Mouse (Mus musculus): Measurements from ENCODE around the gene Ncapd2. TPM values are rescaled to one million over a fixed set of nuclear protein-coding genes. Genes with fewer than 3 reads are reported as not detected.
A peak's percentile ranks its signal among the peaks of the same experiment; 100 is the strongest.

The Ncapd2 gene
- polyA plus RNA-seq, 1 experiment from 2014 or later = 182 TPM

DNA sequence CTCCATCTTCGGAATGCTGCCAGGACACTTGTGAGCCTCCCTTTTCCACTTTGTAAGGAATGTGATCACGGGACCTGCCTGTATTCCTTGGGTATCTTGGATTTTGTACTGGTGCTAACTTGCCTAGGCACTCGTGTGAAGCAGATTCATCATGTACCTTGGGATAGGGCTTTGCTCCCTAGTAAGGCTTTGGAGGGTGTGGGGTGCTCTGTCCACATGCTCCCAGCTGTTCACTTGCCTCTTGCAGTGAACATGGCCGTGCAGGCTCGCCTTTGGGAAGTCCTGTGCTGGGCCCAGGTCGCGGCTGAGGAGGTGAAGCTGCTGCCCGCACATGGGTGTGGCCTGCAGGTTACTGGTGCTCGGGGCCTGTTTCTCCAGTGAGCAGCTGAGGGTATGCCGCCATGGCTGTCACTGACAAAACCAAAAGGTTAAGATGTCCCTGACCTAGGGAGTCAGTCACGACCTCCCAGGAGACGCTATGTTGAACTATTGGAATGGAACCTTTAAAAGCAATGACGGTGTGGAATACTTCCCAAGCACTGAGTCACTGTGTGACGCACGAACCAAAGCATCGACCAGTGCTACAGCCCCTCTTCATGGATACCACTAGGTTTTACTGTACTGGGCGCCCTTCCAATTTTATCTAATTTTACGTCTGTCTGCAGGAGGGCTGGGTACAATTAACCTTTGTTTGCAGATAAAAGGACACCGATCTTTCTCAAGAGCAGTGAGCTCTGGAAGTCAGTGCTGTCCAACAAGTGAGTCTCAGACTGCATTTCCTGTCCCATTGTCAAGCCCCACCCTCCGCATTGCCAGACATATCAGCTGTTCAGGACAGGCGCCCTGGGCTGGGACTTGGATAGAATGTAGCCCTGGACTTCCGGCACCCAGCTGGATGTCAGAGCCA is 30.4 kb downstream of the Ncapd2 start:
- Histone ChIP-seq H3K27me3 (ENCODE audit: control insufficient read depth, insufficient read depth, low read length) (no peaks in the 10 kb centered on the region), H3K4me3 (ENCODE audit: low read depth, low read length) (no peak overlapping the region), H3K4me2 (ENCODE audit: low read depth, severe bottlenecking) (no peak overlapping the region), H3K27ac (replicated peaks; ENCODE audit: low read depth, low read length) (no peak overlapping the region), H3K4me1 (ENCODE audit: control insufficient read depth, insufficient read depth, low read length) (peaks cover 8% of the 10 kb centered on the region), H3K36me3 (ENCODE audit: control insufficient read depth, insufficient read depth, low read length) (peaks cover 17% of the 10 kb centered on the region), H3K9ac (ENCODE audit: low read length) (no peak overlapping the region), H3K9me3 (ENCODE audit: control insufficient read depth, low read length) (no peaks in the 10 kb centered on the region)
- no peak for ATAC-seq (ENCODE audit: insufficient number of reproducible peaks, low FRiP score, low TSS enrichment, low read depth)
- peak; percentile 74 for DNase-seq (ENCODE audit: low spot score)
- 18% methylated on average over 22 of the region's 22 CpGs for WGBS

DNA sequence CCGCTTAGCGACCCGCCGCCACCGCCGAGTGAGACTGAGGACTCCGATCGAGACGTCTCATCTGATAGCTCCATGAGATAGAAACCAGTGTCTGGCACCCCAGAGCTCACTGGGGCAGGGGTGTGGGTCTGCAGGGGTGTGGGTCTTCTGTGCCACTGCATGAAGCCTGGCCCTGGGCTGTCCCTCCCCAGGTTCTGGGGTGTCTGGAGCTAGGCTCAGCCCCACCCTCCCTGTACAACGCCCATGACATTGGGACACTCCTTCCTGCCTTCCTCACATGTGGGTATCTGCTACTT is 31.0 kb downstream of the Ncapd2 start:
- no peak overlapping the region for H3K4me3 ChIP-seq (ENCODE audit: low read depth, low read length)
- ATAC-seq (ENCODE audit: insufficient number of reproducible peaks, low FRiP score, low TSS enrichment, low read depth) (no peak), DNase-seq (ENCODE audit: low spot score) (no peak)
- WGBS = 76% methylated on average over 10 of the region's 10 CpGs
- H3K9ac ChIP-seq (ENCODE audit: low read length) = no peak overlapping the region
- no peak overlapping the region for H3K27ac ChIP-seq (replicated peaks; ENCODE audit: low read depth, low read length)
- no peak overlapping the region for H3K4me2 ChIP-seq (ENCODE audit: low read depth, severe bottlenecking)
- peaks cover 8% of the 10 kb centered on the region for H3K4me1 ChIP-seq (ENCODE audit: control insufficient read depth, insufficient read depth, low read length)
- no peaks in the 10 kb centered on the region for H3K9me3 ChIP-seq (ENCODE audit: control insufficient read depth, low read length)
- no peaks in the 10 kb centered on the region for H3K27me3 ChIP-seq (ENCODE audit: control insufficient read depth, insufficient read depth, low read length)
- H3K36me3 ChIP-seq (ENCODE audit: control insufficient read depth, insufficient read depth, low read length) = peaks cover 17% of the 10 kb centered on the region

DNA sequence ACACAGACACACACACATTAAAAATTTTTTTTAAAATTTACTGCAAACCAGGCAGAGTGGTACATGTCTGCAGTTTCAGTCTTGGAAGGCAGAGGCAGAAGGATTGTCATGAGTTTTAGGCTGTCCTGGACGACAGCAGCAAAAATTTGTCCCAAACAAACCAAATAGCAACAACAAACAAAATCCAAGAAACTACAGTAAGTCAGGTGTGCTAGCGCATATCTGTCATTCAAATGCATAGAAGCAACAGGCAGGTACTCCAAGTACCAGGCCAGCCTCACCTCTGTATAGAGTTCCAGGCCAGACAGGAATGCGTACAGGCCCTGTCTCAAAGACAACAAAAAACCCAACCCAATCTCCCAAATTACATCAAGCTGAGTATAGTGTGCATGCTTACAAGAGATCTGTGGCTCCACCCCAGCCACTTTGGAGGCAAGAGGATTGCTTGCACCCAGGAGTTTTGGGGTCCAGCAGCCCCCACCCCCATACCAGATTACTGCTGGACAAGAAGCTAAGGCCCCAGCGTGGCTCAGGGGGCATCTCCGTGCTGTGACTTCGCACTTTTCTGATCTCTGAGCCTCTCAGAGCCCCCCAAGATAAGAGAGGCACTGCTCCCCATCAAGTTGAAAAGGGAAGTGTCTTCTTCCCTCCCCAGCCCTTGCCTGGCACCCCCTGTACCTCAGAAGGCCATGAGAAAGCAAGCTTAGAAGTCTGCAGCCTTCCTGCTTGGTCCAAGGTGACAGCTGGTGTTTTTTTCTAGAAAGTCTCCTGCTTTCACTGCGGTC is 31.5 kb downstream of the Ncapd2 start:
- Histone ChIP-seq H3K9ac (ENCODE audit: low read length) (no peak overlapping the region), H3K4me1 (ENCODE audit: control insufficient read depth, insufficient read depth, low read length) (peaks cover 8% of the 10 kb centered on the region), H3K4me3 (ENCODE audit: low read depth, low read length) (no peak overlapping the region), H3K9me3 (ENCODE audit: control insufficient read depth, low read length) (no peaks in the 10 kb centered on the region), H3K36me3 (ENCODE audit: control insufficient read depth, insufficient read depth, low read length) (peaks cover 17% of the 10 kb centered on the region), H3K27me3 (ENCODE audit: control insufficient read depth, insufficient read depth, low read length) (no peaks in the 10 kb centered on the region), H3K27ac (replicated peaks; ENCODE audit: low read depth, low read length) (no peak overlapping the region), H3K4me2 (ENCODE audit: low read depth, severe bottlenecking) (no peak overlapping the region)
- DNase-seq (ENCODE audit: low spot score) (peak; percentile 27), ATAC-seq (ENCODE audit: insufficient number of reproducible peaks, low FRiP score, low TSS enrichment, low read depth) (no peak)
- WGBS = 88% methylated on average over 7 of the region's 7 CpGs

DNA sequence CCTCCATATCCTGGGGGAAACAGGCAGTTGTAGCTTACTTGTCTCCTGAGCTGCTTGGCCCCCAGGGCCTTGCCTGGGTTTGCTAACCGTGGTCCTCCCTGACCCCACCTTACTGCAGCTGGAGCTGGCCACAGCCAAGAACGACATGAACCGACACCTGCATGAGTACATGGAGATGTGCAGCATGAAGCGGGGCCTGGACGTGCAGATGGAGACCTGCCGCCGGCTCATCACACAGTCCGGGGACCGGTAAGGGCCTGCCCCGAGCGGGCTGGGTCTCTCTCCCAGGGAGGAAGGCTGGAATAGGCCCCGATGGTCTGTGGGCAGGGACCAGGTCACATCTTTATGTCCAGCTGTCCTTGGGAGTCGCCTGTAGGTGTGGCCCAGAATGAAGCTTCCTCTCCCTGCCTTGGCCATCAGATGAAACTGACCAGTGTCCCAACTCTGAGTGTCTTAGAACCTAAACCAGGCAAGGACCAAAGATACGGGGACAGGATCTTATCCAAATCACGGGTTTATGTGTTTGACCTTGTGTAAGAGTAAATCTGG is 32.5 kb downstream of the Ncapd2 start:
- Histone ChIP-seq H3K27ac (replicated peaks; ENCODE audit: low read depth, low read length) (no peak overlapping the region), H3K9ac (ENCODE audit: low read length) (no peak overlapping the region), H3K4me1 (ENCODE audit: control insufficient read depth, insufficient read depth, low read length) (peaks cover 6% of the 10 kb centered on the region), H3K4me2 (ENCODE audit: low read depth, severe bottlenecking) (no peak overlapping the region), H3K36me3 (ENCODE audit: control insufficient read depth, insufficient read depth, low read length) (peaks cover 11% of the 10 kb centered on the region; the same call in 1 of the 2 replicates), H3K27me3 (ENCODE audit: control insufficient read depth, insufficient read depth, low read length) (no peaks in the 10 kb centered on the region), H3K4me3 (ENCODE audit: low read depth, low read length) (no peak overlapping the region), H3K9me3 (ENCODE audit: control insufficient read depth, low read length) (no peaks in the 10 kb centered on the region)
- no peak for DNase-seq (ENCODE audit: low spot score)
- ATAC-seq (ENCODE audit: insufficient number of reproducible peaks, low FRiP score, low TSS enrichment, low read depth) = no peak
- 87% methylated on average over 15 of the region's 15 CpGs for whole genome bisulfite sequencing

DNA sequence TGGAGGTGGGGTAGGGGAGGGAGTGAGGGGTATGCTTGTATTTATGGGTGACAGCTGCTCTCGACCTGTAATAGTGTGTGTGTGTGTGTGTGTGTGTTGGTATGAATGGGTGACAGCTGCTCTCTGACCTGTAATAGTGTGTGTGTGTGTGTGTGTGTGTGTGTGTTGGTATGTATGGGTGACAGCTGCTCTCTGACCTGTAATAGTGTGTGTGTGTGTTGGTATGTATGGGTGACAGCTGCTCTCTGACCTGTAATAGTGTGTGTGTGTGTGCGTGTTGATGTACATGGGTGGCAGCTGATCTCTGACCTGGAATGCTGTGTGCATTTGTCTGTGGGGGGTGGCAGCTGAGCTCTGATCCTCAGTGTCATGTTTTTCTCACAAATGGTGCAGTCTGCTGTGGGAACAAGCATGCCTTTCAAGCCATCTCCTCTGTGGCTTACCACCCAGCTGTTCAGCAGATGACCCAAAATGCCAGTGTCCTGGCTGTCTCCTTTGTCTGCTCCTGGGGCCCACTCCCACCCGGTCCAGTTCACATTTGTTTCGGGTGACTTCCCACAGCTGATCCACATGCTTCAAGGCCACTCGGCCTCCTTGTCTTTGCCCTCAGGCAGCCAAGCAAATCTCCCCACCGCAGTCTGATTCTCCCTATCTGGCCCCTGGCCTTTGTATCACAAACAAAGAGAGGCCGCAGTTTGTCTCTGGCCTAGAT is 34.4 kb downstream of the Ncapd2 start:
- H3K36me3 ChIP-seq (ENCODE audit: control insufficient read depth, insufficient read depth, low read length) = peaks cover 13% of the 10 kb centered on the region
- DNase-seq (ENCODE audit: low spot score) = no peak
- H3K4me3 ChIP-seq (ENCODE audit: low read depth, low read length) = no peak overlapping the region
- no peaks in the 10 kb centered on the region for H3K4me1 ChIP-seq (ENCODE audit: control insufficient read depth, insufficient read depth, low read length)
- no peaks in the 10 kb centered on the region for H3K27me3 ChIP-seq (ENCODE audit: control insufficient read depth, insufficient read depth, low read length)
- H3K27ac ChIP-seq (replicated peaks; ENCODE audit: low read depth, low read length) = no peak overlapping the region
- 82% methylated on average over 7 of the region's 7 CpGs for WGBS
- no peak for ATAC-seq (ENCODE audit: insufficient number of reproducible peaks, low FRiP score, low TSS enrichment, low read depth)
- H3K9ac ChIP-seq (ENCODE audit: low read length) = no peak overlapping the region
- no peak overlapping the region for H3K4me2 ChIP-seq (ENCODE audit: low read depth, severe bottlenecking)
- no peaks in the 10 kb centered on the region for H3K9me3 ChIP-seq (ENCODE audit: control insufficient read depth, low read length)

DNA sequence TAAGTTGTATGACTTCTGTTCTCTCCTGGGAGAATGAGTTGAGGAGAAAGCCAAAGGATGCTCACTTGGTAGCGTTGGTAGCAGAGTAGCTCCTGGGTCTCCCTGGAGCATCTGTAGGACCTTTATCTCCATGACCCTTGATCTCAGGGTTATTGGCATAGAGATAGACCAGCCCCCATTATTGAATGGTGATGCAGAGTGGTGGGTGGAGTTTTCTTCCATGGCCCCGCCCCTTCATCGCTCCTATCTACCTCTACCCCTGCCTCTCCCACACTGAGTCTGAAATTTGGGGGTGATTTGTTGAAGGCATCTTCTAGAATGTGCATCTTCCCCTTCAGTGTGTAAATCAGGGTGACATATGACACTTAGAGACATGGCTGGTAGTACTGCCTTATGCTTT is 35.0 kb downstream of the Ncapd2 start:
- Histone ChIP-seq H3K9me3 (ENCODE audit: control insufficient read depth, low read length) (no peaks in the 10 kb centered on the region), H3K36me3 (ENCODE audit: control insufficient read depth, insufficient read depth, low read length) (peaks cover 13% of the 10 kb centered on the region), H3K4me2 (ENCODE audit: low read depth, severe bottlenecking) (no peak overlapping the region), H3K9ac (ENCODE audit: low read length) (no peak overlapping the region), H3K27ac (replicated peaks; ENCODE audit: low read depth, low read length) (no peak overlapping the region), H3K4me1 (ENCODE audit: control insufficient read depth, insufficient read depth, low read length) (no peaks in the 10 kb centered on the region), H3K27me3 (ENCODE audit: control insufficient read depth, insufficient read depth, low read length) (no peaks in the 10 kb centered on the region), H3K4me3 (ENCODE audit: low read depth, low read length) (no peak overlapping the region)
- no peak for ATAC-seq (ENCODE audit: insufficient number of reproducible peaks, low FRiP score, low TSS enrichment, low read depth)
- WGBS = 87% methylated on average over 3 of the region's 3 CpGs
- no peak for DNase-seq (ENCODE audit: low spot score)

DNA sequence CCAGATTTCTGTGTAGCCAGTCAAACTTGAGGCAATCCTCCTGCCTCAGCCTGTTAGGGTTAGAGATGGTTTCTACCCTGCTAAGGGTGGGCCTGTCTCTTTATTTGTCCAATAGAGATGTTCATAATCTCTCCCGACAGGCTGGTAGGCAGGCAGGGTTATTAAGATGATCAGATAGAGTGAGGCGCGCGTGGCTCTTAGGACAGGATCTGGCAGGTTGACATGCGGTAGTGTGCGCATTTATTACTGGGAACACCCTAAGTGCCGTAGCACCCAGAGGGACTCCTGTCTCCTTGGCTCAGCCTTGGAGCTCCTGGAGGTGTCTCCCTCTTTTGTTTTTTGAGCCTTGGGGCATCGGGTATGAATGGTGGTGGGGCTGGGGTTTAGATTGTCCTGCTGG is 36.2 kb downstream of the Ncapd2 start:
- Histone ChIP-seq H3K27me3 (ENCODE audit: control insufficient read depth, insufficient read depth, low read length) (no peaks in the 10 kb centered on the region), H3K4me1 (ENCODE audit: control insufficient read depth, insufficient read depth, low read length) (no peaks in the 10 kb centered on the region), H3K9me3 (ENCODE audit: control insufficient read depth, low read length) (no peaks in the 10 kb centered on the region), H3K27ac (replicated peaks; ENCODE audit: low read depth, low read length) (no peak overlapping the region), H3K4me2 (ENCODE audit: low read depth, severe bottlenecking) (no peak overlapping the region), H3K36me3 (ENCODE audit: control insufficient read depth, insufficient read depth, low read length) (peaks cover 14% of the 10 kb centered on the region), H3K9ac (ENCODE audit: low read length) (no peak overlapping the region), H3K4me3 (ENCODE audit: low read depth, low read length) (no peak overlapping the region)
- 93% methylated on average over 8 of the region's 8 CpGs for WGBS
- no peak for ATAC-seq (ENCODE audit: insufficient number of reproducible peaks, low FRiP score, low TSS enrichment, low read depth)
- DNase-seq (ENCODE audit: low spot score) = no peak

DNA sequence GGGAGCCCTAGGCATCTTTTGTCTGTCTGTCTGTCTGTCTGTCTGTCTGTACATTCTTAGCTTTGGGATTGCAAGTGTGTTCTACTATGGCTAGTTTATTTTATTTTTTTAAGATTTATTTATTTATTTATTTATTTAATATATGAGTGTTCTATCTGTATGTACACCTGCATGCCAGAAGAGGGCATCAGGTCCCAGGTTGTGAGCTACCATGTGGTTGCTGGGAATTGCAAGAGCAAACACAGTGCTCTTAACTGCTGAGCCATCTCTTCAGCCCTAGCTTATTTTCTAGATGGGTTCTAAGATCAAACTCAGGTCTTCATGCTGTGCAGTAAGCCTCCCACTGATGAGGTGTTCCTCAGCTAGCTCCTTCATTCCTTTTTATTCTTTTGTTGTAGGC is 37.0 kb downstream of the Ncapd2 start:
- no peaks in the 10 kb centered on the region for H3K4me1 ChIP-seq (ENCODE audit: control insufficient read depth, insufficient read depth, low read length)
- H3K36me3 ChIP-seq (ENCODE audit: control insufficient read depth, insufficient read depth, low read length) = peaks cover 17% of the 10 kb centered on the region
- ATAC-seq (ENCODE audit: insufficient number of reproducible peaks, low FRiP score, low TSS enrichment, low read depth) = no peak

More for the DNA sequence above, 37.0 kb downstream of the Ncapd2 start:
- Histone ChIP-seq H3K27ac (replicated peaks; ENCODE audit: low read depth, low read length) (no peak overlapping the region), H3K27me3 (ENCODE audit: control insufficient read depth, insufficient read depth, low read length) (no peaks in the 10 kb centered on the region), H3K9me3 (ENCODE audit: control insufficient read depth, low read length) (no peaks in the 10 kb centered on the region), H3K4me2 (ENCODE audit: low read depth, severe bottlenecking) (no peak overlapping the region), H3K4me3 (ENCODE audit: low read depth, low read length) (no peak overlapping the region), H3K9ac (ENCODE audit: low read length) (no peak overlapping the region)
- DNase-seq (ENCODE audit: low spot score) = no peak
